Mouse (Mus musculus) heart, adult 2 months (tissue): ENCODE results near the gene Jam3. TPM values are rescaled to one million over a fixed set of nuclear protein-coding genes. Genes with fewer than 3 reads are reported as not detected.

Experiments used
- DNase-seq, 2 experiments: peaks; one replicate each; pipeline ENCODE4 v3.0.0; 2021
- H3K27ac ChIP-seq: fragments of 200-600 bp; 2 replicates; pipeline ENCODE4 v1.8.1; 2022
- H3K27me3 ChIP-seq: fragments of 200-500 bp; 2 replicates; pipeline ENCODE4 v1.6.1; 2012; ENCODE audit warnings: mild to moderate bottlenecking, low read length, inconsistent platforms, mixed read lengths; ENCODE audit not compliant: control insufficient read depth, insufficient read depth
- H3K36me3 ChIP-seq: fragments of 200-500 bp; 2 replicates; pipeline ENCODE4 v1.6.1; 2012; ENCODE audit warnings: low read length, inconsistent platforms; ENCODE audit not compliant: control insufficient read depth, insufficient read depth
- H3K4me1 ChIP-seq: fragments of 200-500 bp; 2 replicates; pipeline ENCODE4 v1.6.1; 2011; ENCODE audit warnings: low read length; ENCODE audit not compliant: control insufficient read depth, insufficient read depth
- H3K4me3 ChIP-seq: fragments of 200-600 bp; 2 replicates; pipeline ENCODE4 v1.8.1; 2022
- H3K79me2 ChIP-seq: fragments of 200-500 bp; replicated peaks from 2 replicates; pipeline ENCODE4 v1.6.1; 2012; ENCODE audit warnings: mild to moderate bottlenecking, inconsistent platforms, low read length, moderate library complexity, mixed read lengths; ENCODE audit not compliant: control insufficient read depth, insufficient read depth
- H3K9ac ChIP-seq: fragments of 200-500 bp; 2 replicates; pipeline ENCODE4 v1.6.1; 2012; ENCODE audit warnings: low read depth, mild to moderate bottlenecking, control low read depth, inconsistent platforms, low read length, mixed read lengths
- CTCF ChIP-seq: fragments of 200-600 bp; IDR thresholded peaks from 2 replicates; pipeline ENCODE4 v1.8.1; 2022; ENCODE audit warnings: antibody characterized with exemption, mild to moderate bottlenecking, moderate library complexity
- EP300 ChIP-seq: fragments of 200-500 bp; IDR thresholded peaks from 2 replicates; pipeline ENCODE4 v1.6.1; 2011; ENCODE audit warnings: low read depth, low read length, control low read depth; ENCODE audit not compliant: insufficient read depth
- POLR2A ChIP-seq: fragments of 200-500 bp; IDR thresholded peaks from 2 replicates; pipeline ENCODE4 v1.6.1; 2011; ENCODE audit warnings: mild to moderate bottlenecking, low read depth, low read length, control low read depth; ENCODE audit not compliant: insufficient read depth
- WGBS: fragments of 180-500 bp; shearing (Covaris S2); methylation state at CpG from one replicate; pipeline ENCODE4 v1.1.7; 2018; 5-methylcytosine and 5-hydroxymethylcytosine counted together
- intact Hi-C: fragments of 180-260 bp; cut with DNase I; formaldehyde crosslinking; loops from one replicate; pipeline ENCODE4 v1.15.1; 2025
- polyA plus RNA-seq: library from polyadenylated mRNA; depleted of rRNA; stranded (reverse); fragments of >200 nt; gene quantifications from 2 replicates; pipeline ENCODE4 v1.2.3, GENCODE M21; 2012
- total RNA-seq, 2 experiments: library from RNA; stranded (reverse); gene quantifications; 2 replicates each; pipeline ENCODE4 v1.2.3; 2021

The Jam3 gene
- total and polyA plus RNA-seq, 3 experiments, result 14.1 to 18.9 (median 14.2) TPM

- H3K4me3 ChIP-seq, result no peak overlapping the region
- no peak overlapping the region for H3K9ac ChIP-seq
- no peaks in the 10 kb centered on the region; the same call in 1 of the 2 replicates for H3K36me3 ChIP-seq
- intact Hi-C loops, result no loop called here
- 45% methylated on average over 18 of the region's 18 CpGs for WGBS
- H3K27ac ChIP-seq, result peak overlapping the region; percentile 22; the same call in 1 of the 2 replicates
- no peaks in the 10 kb centered on the region for H3K79me2 ChIP-seq
- H3K27me3 ChIP-seq, result no peaks in the 10 kb centered on the region
- H3K4me1 ChIP-seq, result peaks cover 8% of the 10 kb centered on the region
- no peak for DNase-seq
- TF ChIP-seq EP300, result no peak
- TF ChIP-seq POLR2A, result no peak
- TF ChIP-seq CTCF, result no peak
Observed at GRCm38 (mm10) chr9:27148631-27149471, 6.4 kb downstream of the Jam3 start.

- intact Hi-C loops, result no loop called here
Observed at GRCm38 (mm10) chr9:27147946-27148345, 7.3 kb downstream of the Jam3 start.

GRCm38 (mm10) chr9:27146826-27147225, 8.4 kb downstream of the Jam3 start:
- Histone ChIP-seq H3K36me3 (no peaks in the 10 kb centered on the region; the same call in 1 of the 2 replicates), H3K4me1 (peaks cover 8% of the 10 kb centered on the region), H3K79me2 (peaks cover 2% of the 10 kb centered on the region), H3K4me3 (no peak overlapping the region), H3K9ac (no peak overlapping the region), H3K27me3 (no peaks in the 10 kb centered on the region), H3K27ac (no peak overlapping the region)
- intact Hi-C loops, result no loop called here
- WGBS, result 74% methylated on average over 2 of the region's 2 CpGs
- no peak for DNase-seq
- TF ChIP-seq EP300 (no peak), POLR2A (no peak), CTCF (no peak)

More at GRCm38 (mm10) chr9:27147946-27148345, 7.3 kb downstream of the Jam3 start:
- TF ChIP-seq EP300 (no peak), CTCF (no peak), POLR2A (no peak)
- peaks cover 8% of the 10 kb centered on the region for H3K4me1 ChIP-seq
- no peaks in the 10 kb centered on the region; the same call in 1 of the 2 replicates for H3K36me3 ChIP-seq
- H3K27ac ChIP-seq, result no peak overlapping the region
- H3K27me3 ChIP-seq, result no peaks in the 10 kb centered on the region
- no peak overlapping the region for H3K4me3 ChIP-seq
- no peak for DNase-seq
- WGBS, result 79% methylated on average over 8 of the region's 8 CpGs
- H3K79me2 ChIP-seq, result no peaks in the 10 kb centered on the region; the same call in 1 of the 2 replicates
- no peak overlapping the region for H3K9ac ChIP-seq

- no peaks in the 10 kb centered on the region for H3K27me3 ChIP-seq
- no peaks in the 10 kb centered on the region; the same call in 1 of the 2 replicates for H3K36me3 ChIP-seq
- H3K9ac ChIP-seq, result no peak overlapping the region
- TF ChIP-seq POLR2A (no peak), EP300 (no peak), CTCF (no peak)
- peaks cover 2% of the 10 kb centered on the region for H3K79me2 ChIP-seq
- DNase-seq, result no peak
- 66% methylated on average over 5 of the region's 5 CpGs for WGBS
- H3K4me1 ChIP-seq, result peaks cover 5% of the 10 kb centered on the region
- H3K4me3 ChIP-seq, result no peak overlapping the region
- intact Hi-C loops, result no loop called here
- no peak overlapping the region for H3K27ac ChIP-seq
Observed at GRCm38 (mm10) chr9:27144996-27145395, 10.2 kb downstream of the Jam3 start.

GRCm38 (mm10) chr9:27144271-27144840, 10.9 kb downstream of the Jam3 start:
- Histone ChIP-seq H3K36me3 (no peaks in the 10 kb centered on the region; the same call in 1 of the 2 replicates), H3K9ac (no peak overlapping the region), H3K27me3 (no peaks in the 10 kb centered on the region), H3K79me2 (peaks cover 2% of the 10 kb centered on the region), H3K4me1 (peaks cover 3% of the 10 kb centered on the region), H3K4me3 (no peak overlapping the region), H3K27ac (no peak overlapping the region; the same call in 1 of the 2 replicates)
- WGBS, result 60% methylated on average over 4 of the region's 4 CpGs
- TF ChIP-seq POLR2A (no peak), CTCF (no peak), EP300 (no peak)
- intact Hi-C loops, result no loop called here
- no peak for DNase-seq

GRCm38 (mm10) chr9:27140432-27141065, 14.7 kb downstream of the Jam3 start:
- WGBS, result 84% methylated on average over 10 of the region's 10 CpGs
- TF ChIP-seq POLR2A (no peak), EP300 (no peak), CTCF (no peak)
- no peak overlapping the region for H3K9ac ChIP-seq
- H3K4me3 ChIP-seq, result no peak overlapping the region
- H3K27ac ChIP-seq, result no peak overlapping the region
- H3K79me2 ChIP-seq, result peaks cover 4% of the 10 kb centered on the region
- H3K27me3 ChIP-seq, result no peaks in the 10 kb centered on the region
- H3K36me3 ChIP-seq, result no peaks in the 10 kb centered on the region; the same call in 1 of the 2 replicates
- DNase-seq, result no peak
- H3K4me1 ChIP-seq, result peaks cover 2% of the 10 kb centered on the region
- intact Hi-C loops, result no loop called here
